Mouse (Mus musculus) E14TG2a.4 (cell line): ENCODE measurements around the gene Tbc1d19.

Experiments
- CTCF ChIP-seq: conservative IDR thresholded peaks from 2 replicates; pipeline ENCODE4 v1.5.1; 2014; ENCODE audit warnings: low read length
- NANOG ChIP-seq: IDR thresholded peaks from 2 replicates; pipeline ENCODE4 v1.6.1; 2014; ENCODE audit warnings: borderline replicate concordance, low read length, mixed read lengths

GRCm38 (mm10) chr5:53934040-53934439, 124.6 kb downstream of the Tbc1d19 start:
- TF ChIP-seq CTCF, result no peak
- TF ChIP-seq NANOG, result no peak
